29 mouse cellular contexts compared by ENCODE assay signal in genomic region chr11:38681264-38681663, GRCm38 (mm10).
DNase-seq lines count a peak whose midpoint lies in the region; ATAC-seq and TF ChIP-seq lines count a peak whose summit lies in the region.
"Had no signal": no experiment of that assay in that cellular context is flagged by ENCODE, and none has a peak within 500 bp of the region (broad histone marks: within the 10 kb centered on the region; RNA-seq: fewer than 3 reads in every experiment).

No protein-coding gene starts in this region.

- no peak for TF ChIP-seq CTCF in lung, embryonic 14.5 days (IDR thresholded peaks at IDR 0.05; ENCODE audit: low read depth)
- no peak for TF ChIP-seq CTCF in brain, embryonic 14.5 days (IDR thresholded peaks at IDR 0.05; ENCODE audit: borderline replicate concordance, extremely low read depth, insufficient read depth, insufficient read length)
- no peak for TF ChIP-seq CTCF in liver, postnatal 0 days (IDR thresholded peaks at IDR 0.05; ENCODE audit: low read depth)

- H3K27me3 ChIP-seq in lung, embryonic 14.5 days (ENCODE audit: insufficient read depth, low read length): no peaks in the 10 kb centered on the region
- no peaks in the 10 kb centered on the region for H3K27me3 ChIP-seq in liver, embryonic 12.5 days (replicated peaks)
- no peaks in the 10 kb centered on the region for H3K27me3 ChIP-seq in liver, postnatal 0 days (ENCODE audit: insufficient read depth, low read length)
- no peaks in the 10 kb centered on the region for H3K27me3 ChIP-seq in intestine, embryonic 16.5 days (replicated peaks; ENCODE audit: control insufficient read depth, insufficient read depth, low read length)
- H3K27me3 ChIP-seq: embryonic facial prominence, embryonic 13.5 days; forebrain, embryonic 12.5 days; hindbrain, embryonic 12.5 days; limb, embryonic 12.5 days; midbrain, embryonic 12.5 days; neural tube, embryonic 12.5 days had no signal

- H3K36me3 ChIP-seq in lung, embryonic 14.5 days (ENCODE audit: insufficient read depth): no peaks in the 10 kb centered on the region
- no peaks in the 10 kb centered on the region for H3K36me3 ChIP-seq in liver, embryonic 12.5 days
- H3K36me3 ChIP-seq in liver, postnatal 0 days (replicated peaks; ENCODE audit: insufficient read depth, low read length): no peaks in the 10 kb centered on the region
- no peaks in the 10 kb centered on the region for H3K36me3 ChIP-seq in intestine, embryonic 16.5 days (ENCODE audit: control insufficient read depth, insufficient read depth, low read length)
- H3K36me3 ChIP-seq: embryonic facial prominence, embryonic 13.5 days; forebrain, embryonic 12.5 days; hindbrain, embryonic 12.5 days; limb, embryonic 12.5 days; midbrain, embryonic 12.5 days; neural tube, embryonic 12.5 days had no signal

- 57% methylated on average over 7 of the region's 7 CpGs for WGBS in lung, embryonic 14.5 days
- 57% methylated on average over 7 of the region's 7 CpGs for WGBS in liver, embryonic 12.5 days (ENCODE audit: insufficient replicate concordance)
- WGBS in liver, postnatal 0 days (ENCODE audit: insufficient replicate concordance): 38% methylated on average over 7 of the region's 7 CpGs
- 45% methylated on average over 7 of the region's 7 CpGs for WGBS in intestine, embryonic 16.5 days

- H3K4me3 ChIP-seq in lung, embryonic 14.5 days (ENCODE audit: low read depth, low read length): no peak overlapping the region
- no peak overlapping the region for H3K4me3 ChIP-seq in liver, embryonic 12.5 days
- no peak overlapping the region for H3K4me3 ChIP-seq in liver, postnatal 0 days (ENCODE audit: low read depth, low read length)
- no peak overlapping the region for H3K4me3 ChIP-seq in intestine, embryonic 16.5 days (ENCODE audit: low read length)
- H3K4me3 ChIP-seq: embryonic facial prominence, embryonic 13.5 days; forebrain, embryonic 12.5 days; hindbrain, embryonic 12.5 days; left cerebral cortex, adult 2 months; limb, embryonic 12.5 days; midbrain, embryonic 12.5 days; myocyte; neural tube, embryonic 12.5 days had no signal

- no peak overlapping the region for H3K4me2 ChIP-seq in lung, embryonic 14.5 days
- H3K4me2 ChIP-seq in liver, embryonic 12.5 days: no peak overlapping the region
- H3K4me2 ChIP-seq in liver, postnatal 0 days (ENCODE audit: low read depth, low read length): peak overlapping the region; percentile 40
- no peak overlapping the region for H3K4me2 ChIP-seq in intestine, embryonic 16.5 days (ENCODE audit: low read depth, low read length)
- H3K4me2 ChIP-seq: embryonic facial prominence, embryonic 13.5 days; forebrain, embryonic 12.5 days; heart, embryonic 11.5 days; hindbrain, embryonic 12.5 days; limb, embryonic 12.5 days; midbrain, embryonic 12.5 days; neural tube, embryonic 12.5 days had no signal

- H3K9ac ChIP-seq in lung, embryonic 14.5 days: no peak overlapping the region
- H3K9ac ChIP-seq in liver, embryonic 12.5 days: no peak overlapping the region
- H3K9ac ChIP-seq in liver, postnatal 0 days (replicated peaks): no peak overlapping the region
- no peak overlapping the region for H3K9ac ChIP-seq in intestine, embryonic 16.5 days (ENCODE audit: low read depth, low read length)
- H3K9ac ChIP-seq: embryonic facial prominence, embryonic 13.5 days; forebrain, embryonic 12.5 days; hindbrain, embryonic 12.5 days; limb, embryonic 12.5 days; midbrain, embryonic 12.5 days; neural tube, embryonic 12.5 days had no signal

- DNase-seq in lung, embryonic 14.5 days: peak; percentile 11
- no peak for DNase-seq in lung, postnatal 14 days
- DNase-seq in brain, embryonic 14.5 days (ENCODE audit: low read depth): peak; percentile 37
- DNase-seq in liver, postnatal 0 days: no peak
- DNase-seq: adrenal gland, postnatal 25 days; cerebellum, adult 18-20 months; cerebellum, postnatal 10 days; gastrocnemius, postnatal 25 days; heart, adult 18-20 months; heart, postnatal 36 days; kidney, adult 9 months; kidney, postnatal 10 days; lung, adult 2 months; thymus, postnatal 4 days had no signal

- TF ChIP-seq POLR2A in brain, embryonic 14.5 days (IDR thresholded peaks at IDR 0.05; ENCODE audit: borderline replicate concordance, extremely low read depth, insufficient read depth, insufficient read length, poor library complexity, severe bottlenecking): no peak

- TF ChIP-seq EP300 in liver, postnatal 0 days (IDR thresholded peaks at IDR 0.05; ENCODE audit: low read depth): peak; percentile 54

- ATAC-seq in lung, embryonic 14.5 days (ENCODE audit: insufficient read depth): no peak
- ATAC-seq in liver, embryonic 12.5 days: peak; percentile 49; the same call in 1 of the 2 replicates
- ATAC-seq in liver, postnatal 0 days: peak; percentile 90
- ATAC-seq in inflammation-experienced regulatory T-cells, adult 6 months: no peak
- ATAC-seq in intestine, embryonic 16.5 days: no peak
- ATAC-seq: CD4-positive, CD25-positive, alpha-beta regulatory T cell, adult 4 months; hindbrain, postnatal 0 days; intestine, postnatal 0 days had no signal

- H3K4me1 ChIP-seq in lung, embryonic 14.5 days (ENCODE audit: insufficient read depth): no peaks in the 10 kb centered on the region
- no peaks in the 10 kb centered on the region for H3K4me1 ChIP-seq in liver, embryonic 12.5 days
- H3K4me1 ChIP-seq in liver, postnatal 0 days (ENCODE audit: insufficient read depth): no peaks in the 10 kb centered on the region
- no peaks in the 10 kb centered on the region for H3K4me1 ChIP-seq in intestine, embryonic 16.5 days (ENCODE audit: control insufficient read depth, insufficient read depth, low read length)
- H3K4me1 ChIP-seq: embryonic facial prominence, embryonic 13.5 days; hindbrain, embryonic 12.5 days; limb, embryonic 12.5 days; neural tube, embryonic 12.5 days had no signal

- no peaks in the 10 kb centered on the region for H3K9me3 ChIP-seq in lung, embryonic 14.5 days (ENCODE audit: low read depth, low read length)
- H3K9me3 ChIP-seq in liver, embryonic 12.5 days (replicated peaks): no peaks in the 10 kb centered on the region
- no peaks in the 10 kb centered on the region for H3K9me3 ChIP-seq in liver, postnatal 0 days (ENCODE audit: low read length)
- H3K9me3 ChIP-seq in intestine, embryonic 16.5 days (ENCODE audit: control insufficient read depth, low read length): no peaks in the 10 kb centered on the region
- H3K9me3 ChIP-seq: embryonic facial prominence, embryonic 13.5 days; forebrain, embryonic 12.5 days; hindbrain, embryonic 12.5 days; limb, embryonic 12.5 days; midbrain, embryonic 12.5 days; neural tube, embryonic 12.5 days had no signal

- H3K27ac ChIP-seq in lung, embryonic 14.5 days (ENCODE audit: low read depth): no peak overlapping the region
- H3K27ac ChIP-seq in liver, embryonic 12.5 days: no peak overlapping the region
- H3K27ac ChIP-seq in liver, postnatal 0 days (ENCODE audit: low read depth): 0 out of 2 replicates have a peak overlapping the region, but pooled peaks have one; percentile 51
- no peak overlapping the region for H3K27ac ChIP-seq in intestine, embryonic 16.5 days (ENCODE audit: low read length)
- H3K27ac ChIP-seq: embryonic facial prominence, embryonic 13.5 days; forebrain, embryonic 12.5 days; hindbrain, embryonic 12.5 days; hindbrain, postnatal 0 days; left cerebral cortex, adult 2 months; limb, embryonic 12.5 days; midbrain, embryonic 12.5 days; neural tube, embryonic 12.5 days had no signal

Comparison
In these comparisons a context has a peak if more than half of its experiments do, and no peak if none do; other contexts are left out.
1. DNase-seq: peak in lung, embryonic 14.5 days (single experiment) and brain, embryonic 14.5 days (single experiment); none in lung, postnatal 14 days (single experiment) and liver, postnatal 0 days (single experiment).
2. ATAC-seq: peak in liver, embryonic 12.5 days (single experiment) and liver, postnatal 0 days (single experiment); none in lung, embryonic 14.5 days (single experiment), inflammation-experienced regulatory T-cells, adult 6 months (single experiment) and intestine, embryonic 16.5 days (single experiment).